Mouse (Mus musculus) bone marrow, adult 2 months (tissue): ENCODE measurements around the gene Nlrx1.

ENCODE experiments used
- CTCF ChIP-seq: fragments of 200-500 bp; IDR thresholded peaks from 2 replicates; pipeline ENCODE4 v1.5.1; 2011; ENCODE audit warnings: low read length, control low read depth; ENCODE audit not compliant: control insufficient read depth, insufficient read depth
- POLR2A ChIP-seq: fragments of 200-500 bp; IDR thresholded peaks from 2 replicates; pipeline ENCODE4 v1.6.1; 2011; ENCODE audit warnings: low read depth, mild to moderate bottlenecking, control low read depth, low read length, borderline replicate concordance; ENCODE audit not compliant: control insufficient read depth

DNA sequence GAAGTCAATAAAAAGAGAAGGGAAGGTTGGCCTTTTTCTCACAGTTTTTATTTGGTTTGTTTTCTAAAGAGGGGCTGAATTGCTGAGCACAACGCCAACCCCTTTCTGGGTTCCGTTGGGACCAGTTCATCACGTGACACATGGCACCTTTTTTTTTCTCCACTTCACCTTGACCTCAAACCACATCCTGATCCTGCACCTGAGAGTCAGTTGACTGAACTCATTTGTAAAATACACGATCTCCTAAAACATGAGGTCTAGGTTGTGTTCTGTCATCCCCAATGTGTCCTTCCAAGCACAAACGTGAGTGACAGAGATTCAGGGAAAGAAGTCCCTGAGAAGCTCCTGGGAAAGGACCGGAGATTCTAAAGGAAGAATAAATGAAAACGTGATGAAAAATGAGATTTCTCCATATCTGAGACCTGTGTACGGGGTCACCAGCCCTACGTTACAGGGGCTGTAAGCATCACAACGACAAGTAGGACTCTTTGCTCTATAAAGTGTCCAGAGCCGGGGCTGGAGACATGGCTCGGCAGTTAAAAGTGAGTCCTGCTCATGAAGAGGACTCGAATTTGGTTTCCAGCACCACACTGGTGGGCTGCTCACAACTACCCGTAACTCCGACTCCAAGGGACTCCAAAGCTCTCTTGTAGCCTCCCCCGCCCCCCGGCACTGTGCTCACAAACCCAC lies 29.8 kb downstream of the Nlrx1 start:
- TF ChIP-seq CTCF: no peak
- no peak for TF ChIP-seq POLR2A
